Comparison of ENCODE assay signal across 23 mouse cellular contexts in the genomic region with DNA sequence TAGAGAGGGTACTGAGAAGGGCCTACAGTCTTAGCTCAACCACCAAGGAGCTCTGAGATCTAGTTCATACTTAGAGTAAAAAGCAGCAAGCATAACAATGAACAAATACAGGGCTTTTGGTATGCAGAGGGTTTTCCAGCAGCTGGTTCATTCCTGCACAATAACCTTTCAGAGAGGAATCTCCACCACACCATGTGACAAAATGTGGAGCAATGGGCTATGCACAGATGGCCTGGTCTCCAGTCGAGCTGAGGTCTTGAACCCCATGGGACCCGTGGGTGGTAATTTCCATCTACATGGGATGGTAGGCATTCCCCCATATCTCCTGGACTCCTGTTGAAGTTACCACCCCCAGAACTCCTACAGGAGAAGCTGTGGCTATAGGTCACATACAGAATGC.
A peak's percentile ranks its signal among the peaks of the same experiment; 100 is the strongest.
DNase-seq lines count a peak whose midpoint lies in the region; ATAC-seq and TF ChIP-seq lines count a peak whose summit lies in the region.
"Had no signal": no experiment of that assay in that cellular context is flagged by ENCODE, and none has a peak within 500 bp of the region (broad histone marks: within the 10 kb centered on the region; RNA-seq: fewer than 3 reads in every experiment).

No protein-coding gene starts in this region.

- TF ChIP-seq CTCF in midbrain, postnatal 0 days (IDR thresholded peaks at IDR 0.05): no peak

- H3K36me3 ChIP-seq in midbrain, postnatal 0 days (ENCODE audit: insufficient read depth, low read length): no peaks in the 10 kb centered on the region
- H3K36me3 ChIP-seq: embryonic facial prominence, embryonic 13.5 days; embryonic facial prominence, embryonic 15.5 days; forebrain, embryonic 10.5 days; forebrain, embryonic 12.5 days; G1E had no signal

- ATAC-seq in midbrain, postnatal 0 days (ENCODE audit: low FRiP score): no peak
- ATAC-seq: forebrain, embryonic 14.5 days; forebrain, embryonic 16.5 days had no signal

- no peak overlapping the region for H3K9ac ChIP-seq in midbrain, postnatal 0 days (replicated peaks; ENCODE audit: low read length, poor library complexity, severe bottlenecking)
- H3K9ac ChIP-seq: embryonic facial prominence, embryonic 13.5 days; embryonic facial prominence, embryonic 15.5 days; forebrain, embryonic 12.5 days had no signal

- H3K27me3 ChIP-seq in midbrain, postnatal 0 days (ENCODE audit: insufficient read depth, low read length): no peaks in the 10 kb centered on the region
- H3K27me3 ChIP-seq: embryonic facial prominence, embryonic 13.5 days; embryonic facial prominence, embryonic 15.5 days; forebrain, embryonic 12.5 days had no signal

- H3K4me1 ChIP-seq in midbrain, postnatal 0 days (ENCODE audit: insufficient read depth, low read length): no peaks in the 10 kb centered on the region
- H3K4me1 ChIP-seq: embryonic facial prominence, embryonic 13.5 days; embryonic facial prominence, embryonic 15.5 days; forebrain, embryonic 12.5 days had no signal

- H3K4me2 ChIP-seq in midbrain, postnatal 0 days (ENCODE audit: low read depth, low read length, poor library complexity, severe bottlenecking): no peak overlapping the region
- H3K4me2 ChIP-seq: embryonic facial prominence, embryonic 13.5 days; embryonic facial prominence, embryonic 15.5 days; forebrain, embryonic 12.5 days had no signal

- no peak overlapping the region for H3K4me3 ChIP-seq in midbrain, postnatal 0 days (ENCODE audit: low read depth, low read length)
- H3K4me3 ChIP-seq: embryonic facial prominence, embryonic 13.5 days; embryonic facial prominence, embryonic 15.5 days; erythroblast, embryonic 14.5 days; forebrain, embryonic 10.5 days; forebrain, embryonic 12.5 days had no signal

- DNase-seq in ES-CJ7 (ENCODE audit: low read depth, low spot score) (peak; percentile 7), ZHBTc4 (ENCODE audit: low read depth, low spot score) (peak; percentile 46)
- DNase-seq in Muller cell, postnatal 12 days (ENCODE audit: inconsistent ontology term): peak; percentile 66
- DNase-seq in thymus, postnatal 36 days: no peak
- DNase-seq in midbrain, postnatal 0 days (ENCODE audit: low spot score): no peak
- DNase-seq: adrenal gland, adult 2 months; adrenal gland, postnatal 10 days; adrenal gland, postnatal 25 days; cerebellum, adult 11 months; cerebellum, adult 18-20 months; cerebellum, adult 8-10 months; cerebellum, adult 9-11 months; cerebellum, postnatal 14 days; cerebellum, postnatal 36 days; embryo, embryonic 11 days had no signal

- WGBS in midbrain, postnatal 0 days: 74% methylated on average over 2 of the region's 2 CpGs

- H3K27ac ChIP-seq in midbrain, postnatal 0 days (ENCODE audit: low read depth, low read length): no peak overlapping the region
- H3K27ac ChIP-seq: embryonic facial prominence, embryonic 13.5 days; embryonic facial prominence, embryonic 15.5 days; forebrain, embryonic 10.5 days; forebrain, embryonic 12.5 days had no signal

- H3K9me3 ChIP-seq in midbrain, postnatal 0 days (ENCODE audit: low read length): no peaks in the 10 kb centered on the region
- H3K9me3 ChIP-seq: embryonic facial prominence, embryonic 13.5 days; embryonic facial prominence, embryonic 15.5 days; forebrain, embryonic 10.5 days; forebrain, embryonic 12.5 days had no signal

Comparison
In these comparisons a context has a peak if more than half of its experiments do, and no peak if none do; other contexts are left out.
1. DNase-seq: peak in ES-CJ7 (single experiment), Muller cell, postnatal 12 days (single experiment) and ZHBTc4 (single experiment); none in thymus, postnatal 36 days (0 of 2) and midbrain, postnatal 0 days (single experiment).